In genomic region chr6:87119066-87119837, GRCm38 (mm10) we compare ENCODE assay signal across 11 mouse cellular contexts. TPM values are rescaled to one million over a fixed set of nuclear protein-coding genes. Genes with fewer than 3 reads are reported as not detected.
DNase-seq lines count a peak whose midpoint lies in the region; ATAC-seq and TF ChIP-seq lines count a peak whose summit lies in the region.
"Had no signal": no experiment of that assay in that cellular context is flagged by ENCODE, and none has a peak within 500 bp of the region (broad histone marks: within the 10 kb centered on the region; RNA-seq: fewer than 3 reads in every experiment).

No protein-coding gene starts in this region.

- no peaks in the 10 kb centered on the region for H3K9me3 ChIP-seq in lung, embryonic 14.5 days (ENCODE audit: low read depth, low read length)
- H3K9me3 ChIP-seq in forebrain, embryonic 10.5 days, result no peaks in the 10 kb centered on the region
- no peaks in the 10 kb centered on the region for H3K9me3 ChIP-seq in forebrain, embryonic 14.5 days (replicated peaks; ENCODE audit: control insufficient read depth, low read length)
- H3K9me3 ChIP-seq: neural tube, embryonic 15.5 days had no signal

- no peaks in the 10 kb centered on the region for H3K36me3 ChIP-seq in lung, embryonic 14.5 days (ENCODE audit: insufficient read depth)
- H3K36me3 ChIP-seq in forebrain, embryonic 10.5 days (replicated peaks), result no peaks in the 10 kb centered on the region
- H3K36me3 ChIP-seq in forebrain, embryonic 14.5 days (ENCODE audit: control insufficient read depth, insufficient read depth, low read length), result no peaks in the 10 kb centered on the region
- H3K36me3 ChIP-seq: neural tube, embryonic 15.5 days had no signal

- 0 out of 2 replicates have a peak, but pooled peaks have one; percentile 31 for ATAC-seq in lung, embryonic 14.5 days (ENCODE audit: insufficient read depth)
- ATAC-seq in forebrain, embryonic 14.5 days, result no peak

- peaks cover 1% of the 10 kb centered on the region; the same call in 1 of the 2 replicates for H3K4me1 ChIP-seq in bone marrow, adult 2 months (ENCODE audit: control insufficient read depth, insufficient read depth, low read length)
- H3K4me1 ChIP-seq in lung, embryonic 14.5 days (ENCODE audit: insufficient read depth), result peaks cover 6% of the 10 kb centered on the region; the same call in 1 of the 2 replicates
- H3K4me1 ChIP-seq in forebrain, embryonic 10.5 days, result no peaks in the 10 kb centered on the region
- H3K4me1 ChIP-seq in forebrain, embryonic 14.5 days (ENCODE audit: control insufficient read depth, insufficient read depth, low read length), result no peaks in the 10 kb centered on the region
- H3K4me1 ChIP-seq: neural tube, embryonic 15.5 days had no signal

- H3K4me2 ChIP-seq in lung, embryonic 14.5 days, result no peak overlapping the region
- H3K4me2 ChIP-seq in forebrain, embryonic 14.5 days (ENCODE audit: low read length), result no peak overlapping the region
- H3K4me2 ChIP-seq: neural tube, embryonic 15.5 days had no signal

- DNase-seq in CD4-positive helper T cell, adult 2 months (ENCODE audit: low read depth, low spot score), result peak; percentile 40
- DNase-seq in lung, embryonic 14.5 days, result peak; percentile 44
- DNase-seq in spleen, postnatal 14 days (ENCODE audit: low spot score in 2 of 2), result peak; percentile 19 to 47
- DNase-seq in left cerebral cortex, adult 8-10 months (ENCODE audit: low spot score in 2 of 2), result no peak
- no peak for DNase-seq in heart, adult 18-20 months
- no peak for DNase-seq in forebrain, embryonic 10.5 days (ENCODE audit: extremely low spot score, low spot score)
- no peak for DNase-seq in forebrain, embryonic 14.5 days (ENCODE audit: low spot score)
- DNase-seq: kidney, postnatal 10 days had no signal

- H3K27ac ChIP-seq in bone marrow, adult 2 months (ENCODE audit: control insufficient read depth, insufficient read depth, low read depth, low read length, poor library complexity), result peak overlapping the region; percentile 80
- peak overlapping the region; percentile 42; the same call in 1 of the 2 replicates for H3K27ac ChIP-seq in lung, embryonic 14.5 days (ENCODE audit: low read depth)
- H3K27ac ChIP-seq in forebrain, embryonic 10.5 days, result no peak overlapping the region
- H3K27ac ChIP-seq in forebrain, embryonic 14.5 days (ENCODE audit: low read depth, low read length), result no peak overlapping the region
- H3K27ac ChIP-seq: neural tube, embryonic 15.5 days had no signal

- H3K27me3 ChIP-seq in lung, embryonic 14.5 days (ENCODE audit: insufficient read depth, low read length), result no peaks in the 10 kb centered on the region
- H3K27me3 ChIP-seq in forebrain, embryonic 10.5 days (ENCODE audit: poor library complexity, severe bottlenecking), result no peaks in the 10 kb centered on the region
- H3K27me3 ChIP-seq in forebrain, embryonic 14.5 days (replicated peaks; ENCODE audit: control insufficient read depth, insufficient read depth, low read length), result no peaks in the 10 kb centered on the region
- H3K27me3 ChIP-seq: neural tube, embryonic 15.5 days had no signal

- WGBS in bone marrow, adult 2 months, result 46% methylated on average over 20 of the region's 20 CpGs
- WGBS in lung, embryonic 14.5 days, result 76% methylated on average over 20 of the region's 20 CpGs
- 94% methylated on average over 20 of the region's 20 CpGs for WGBS in forebrain, embryonic 10.5 days
- 91% methylated on average over 20 of the region's 20 CpGs for WGBS in forebrain, embryonic 14.5 days

- TF ChIP-seq CTCF in bone marrow, adult 2 months (IDR thresholded peaks at IDR 0.05; ENCODE audit: control insufficient read depth, insufficient read depth, low read length), result no peak
- TF ChIP-seq CTCF in lung, embryonic 14.5 days (IDR thresholded peaks at IDR 0.05; ENCODE audit: low read depth), result no peak

- no peak for TF ChIP-seq POLR2A in bone marrow, adult 2 months (IDR thresholded peaks at IDR 0.05; ENCODE audit: borderline replicate concordance, control insufficient read depth, low read depth, low read length)

- H3K4me3 ChIP-seq in bone marrow, adult 2 months (replicated peaks; ENCODE audit: control insufficient read depth, low read depth, low read length), result no peak overlapping the region
- H3K4me3 ChIP-seq in lung, embryonic 14.5 days (ENCODE audit: low read depth, low read length), result no peak overlapping the region
- no peak overlapping the region for H3K4me3 ChIP-seq in forebrain, embryonic 10.5 days
- H3K4me3 ChIP-seq in forebrain, embryonic 14.5 days (ENCODE audit: low read depth, low read length), result no peak overlapping the region
- H3K4me3 ChIP-seq: neural tube, embryonic 15.5 days had no signal

- H3K9ac ChIP-seq in lung, embryonic 14.5 days, result no peak overlapping the region
- no peak overlapping the region for H3K9ac ChIP-seq in forebrain, embryonic 14.5 days (ENCODE audit: low read length)
- H3K9ac ChIP-seq: neural tube, embryonic 15.5 days had no signal

RNA-seq across cellular contexts. Expression of gene D6Ertd527e, which starts 14.7 kb away (rescaled TPM):
- polyA plus RNA-seq in bone marrow, adult 2 months (2011; ENCODE audit: insufficient read depth, insufficient read length, low replicate concordance, missing spikeins), result not detected in 2 replicates
- polyA plus RNA-seq in lung, embryonic 14.5 days (2014; fragmentation: Nextera tagmentation; extraction: Ambion mirVana), result 0.53 and 0.69 TPM in 2 replicates
- under 1 TPM in 1 of 4 experiments, not detected in 3; 0.41 TPM for total RNA-seq in left cerebral cortex, adult 8-10 months (2022)
- total RNA-seq in heart, adult 18-20 months (2021), result not detected
- polyA plus RNA-seq in forebrain, embryonic 10.5 days (2016; fragmentation: Nextera tagmentation; extraction: Ambion mirVana), result 0.09 and 0.19 TPM in 2 replicates
- not detected in 2 replicates for polyA plus RNA-seq in forebrain, embryonic 14.5 days (2014; fragmentation: Nextera tagmentation; extraction: Ambion mirVana)
- total RNA-seq: liver, adult 2 months had no signal
- polyA plus RNA-seq: liver, adult 2 months had no signal

Comparison
In these comparisons a context has a peak if more than half of its experiments do, and no peak if none do; other contexts are left out.
1. DNase-seq: peak in CD4-positive helper T cell, adult 2 months (single experiment), lung, embryonic 14.5 days (single experiment) and spleen, postnatal 14 days (2 of 2); none in left cerebral cortex, adult 8-10 months (0 of 2), heart, adult 18-20 months (0 of 2), forebrain, embryonic 10.5 days (single experiment) and forebrain, embryonic 14.5 days (single experiment).
2. H3K27ac ChIP-seq: peak in bone marrow, adult 2 months (single experiment) and lung, embryonic 14.5 days (single experiment); none in forebrain, embryonic 10.5 days (single experiment) and forebrain, embryonic 14.5 days (single experiment).